Mouse (Mus musculus): ENCODE data around the gene Mxi1.
A peak's percentile ranks its signal among the peaks of the same experiment; 100 is the strongest.
"Not testable (repeated sequence)": the region's sequence is repeated elsewhere in the genome, so short reads cannot be mapped to it uniquely, and the experiment has no call there.

The Mxi1 gene

GRCm38 (mm10) chr19:53364551-53364950, 54.2 kb downstream of the Mxi1 start:
- no peak for DNase-seq (ENCODE audit: low read depth, low spot score)

GRCm38 (mm10) chr19:53364963-53365362, 54.6 kb downstream of the Mxi1 start:
- DNase-seq (ENCODE audit: low read depth, low spot score) = peak; percentile 92

DNA sequence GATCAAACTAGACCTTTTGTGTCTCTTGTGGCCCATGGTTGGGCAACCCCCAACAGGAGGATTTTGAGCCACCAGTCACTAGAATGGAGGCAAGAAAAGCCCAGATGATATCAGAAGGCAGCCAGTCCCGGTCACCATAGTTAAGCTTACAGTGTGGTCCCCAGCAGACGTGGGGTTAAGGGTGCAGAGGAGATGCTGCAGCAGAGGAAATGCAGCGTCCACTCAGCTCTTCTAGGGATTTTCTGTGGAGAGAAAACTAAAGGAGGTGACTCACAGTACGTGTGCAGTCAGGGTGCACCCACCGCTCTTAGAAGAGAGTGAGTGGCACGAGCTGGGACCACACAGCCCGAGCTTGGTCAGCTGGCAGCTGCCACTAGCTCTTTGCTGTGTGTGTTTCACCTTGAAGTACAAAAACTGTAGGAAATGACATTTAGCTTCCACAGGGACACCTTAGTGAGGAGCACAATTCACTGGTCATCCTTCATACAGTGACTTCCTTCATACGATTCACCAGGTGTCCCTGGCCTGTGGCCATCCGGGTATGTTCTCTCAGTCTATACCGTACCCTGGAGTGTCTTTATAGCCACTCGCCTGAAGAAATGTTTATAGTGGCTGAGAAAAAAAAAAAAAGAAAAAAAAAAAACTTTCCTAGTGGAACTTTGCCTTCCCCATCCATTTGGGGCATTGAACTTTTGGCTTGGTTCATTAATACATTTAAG, 55.9 kb downstream of the Mxi1 start:
- no peak for DNase-seq (ENCODE audit: low read depth, low spot score)

DNA sequence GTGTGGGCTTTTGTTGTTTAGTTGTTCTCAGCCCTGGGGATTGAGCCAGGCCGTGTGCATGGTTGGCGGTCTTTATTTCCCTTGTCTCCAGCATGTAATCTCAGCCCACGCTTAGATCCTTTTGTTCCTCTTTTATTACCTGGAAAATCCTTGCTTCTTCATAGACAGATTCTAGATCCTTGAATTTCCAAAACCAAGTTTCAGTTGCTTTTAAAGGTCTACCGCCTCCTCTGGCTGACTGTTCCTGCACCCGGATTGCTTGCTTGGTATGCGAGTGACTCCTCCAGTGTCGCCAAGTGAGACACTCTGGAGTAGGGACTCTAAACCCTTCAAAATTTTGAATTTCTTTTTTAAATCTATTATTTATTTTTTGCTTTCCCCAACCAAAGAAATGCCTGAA, 56.6 kb downstream of the Mxi1 start:
- DNase-seq (ENCODE audit: low read depth, low spot score) = no peak

DNA sequence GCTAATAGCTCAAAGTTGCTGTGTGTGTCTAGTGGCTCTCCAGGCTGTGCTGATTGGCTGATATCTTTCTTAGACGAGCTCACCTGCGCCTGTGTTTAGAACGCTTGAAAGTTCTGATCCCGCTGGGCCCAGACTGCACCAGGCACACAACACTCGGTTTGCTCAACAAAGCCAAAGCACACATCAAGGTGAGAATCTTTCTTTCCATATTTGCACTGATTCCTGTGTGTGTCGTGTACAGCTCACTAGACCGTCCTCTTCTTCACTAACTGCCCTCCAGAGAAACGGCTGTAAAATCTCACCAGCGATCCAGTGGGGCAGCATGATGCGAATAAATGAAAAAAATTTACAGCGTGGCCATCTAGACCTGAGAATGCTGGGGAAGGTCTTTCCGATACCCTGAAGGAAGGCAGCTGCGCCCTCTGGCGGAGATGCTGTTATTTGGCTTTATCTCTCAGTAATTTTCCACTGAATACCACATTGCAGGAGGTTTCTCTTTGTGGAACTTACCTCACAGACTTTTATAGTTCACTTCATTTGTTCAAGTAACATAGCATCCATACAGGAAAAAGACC, 59.2 kb downstream of the Mxi1 start:
- no peak for DNase-seq (ENCODE audit: low read depth, low spot score)

DNA sequence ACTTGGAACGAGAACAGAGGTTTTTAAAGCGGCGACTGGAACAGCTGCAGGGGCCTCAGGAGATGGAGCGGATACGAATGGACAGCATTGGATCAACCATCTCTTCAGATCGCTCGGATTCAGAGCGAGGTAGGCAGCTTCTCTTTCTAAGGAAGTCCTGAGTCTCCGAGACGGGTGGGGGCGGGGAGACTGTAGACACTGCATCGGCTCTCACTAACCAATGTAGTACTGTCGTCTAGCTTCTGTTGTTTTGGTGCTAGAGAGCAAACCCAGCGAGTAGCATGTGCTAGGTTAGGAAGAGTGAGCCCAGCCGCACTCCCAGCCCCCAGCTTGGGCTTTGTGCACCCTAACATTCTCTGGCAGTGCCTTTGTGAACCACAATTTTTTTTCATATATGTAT, 59.9 kb downstream of the Mxi1 start:
- DNase-seq (ENCODE audit: low read depth, low spot score) = no peak

DNA sequence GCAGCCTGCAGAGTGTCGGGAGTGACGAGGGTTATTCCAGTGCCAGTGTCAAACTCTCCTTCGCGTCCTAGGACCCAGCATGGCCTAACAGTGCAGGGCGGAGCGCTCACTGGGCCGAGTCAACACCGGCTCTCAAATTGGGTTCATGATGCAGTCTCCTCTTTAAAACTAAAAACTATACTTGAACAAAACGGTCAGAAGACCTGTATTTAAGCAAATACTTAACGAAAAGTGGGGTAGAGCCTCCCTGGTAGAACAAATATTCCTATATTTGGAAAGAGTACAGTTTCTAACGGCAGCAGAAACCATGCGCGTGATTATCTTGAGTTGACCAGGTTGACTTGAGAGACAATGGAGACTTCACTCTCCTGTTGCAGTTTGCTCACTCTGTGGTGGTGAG, 61.3 kb downstream of the Mxi1 start, which contains the start of gene Gm10197:
Gene Gm10197 (minus strand): TSS at position 101 of the 400 bp plus-strand sequence.
- DNase-seq (ENCODE audit: low read depth, low spot score) = no peak

- DNase-seq (ENCODE audit: low read depth, low spot score) = no peak
Measured at GRCm38 (mm10) chr19:53373570-53373969, 63.3 kb downstream of the Mxi1 start.

- no peak for DNase-seq (ENCODE audit: low read depth, low spot score)
Measured at GRCm38 (mm10) chr19:53375299-53375698, 65.0 kb downstream of the Mxi1 start.

DNA sequence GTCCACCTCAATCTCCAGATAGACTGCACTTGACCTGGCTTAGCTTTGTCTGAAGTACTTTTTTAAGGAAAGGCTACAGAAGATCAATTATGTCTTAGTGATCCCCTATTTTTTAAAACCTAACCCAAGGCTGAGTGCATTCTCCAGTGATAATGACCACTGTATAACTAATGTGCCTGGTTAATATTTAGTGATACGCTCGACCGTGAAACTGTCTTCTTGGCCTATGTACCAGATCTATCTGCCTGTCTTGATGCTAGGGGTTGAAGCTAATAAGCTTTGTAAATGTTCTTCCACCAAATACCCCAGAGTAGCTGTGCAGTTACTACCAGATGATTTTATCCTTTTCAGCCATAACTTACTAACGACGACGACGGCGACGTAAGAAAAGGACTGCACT, 65.5 kb downstream of the Mxi1 start:
- DNase-seq (ENCODE audit: low read depth, low spot score) = no peak

GRCm38 (mm10) chr19:53377652-53378051, 67.3 kb downstream of the Mxi1 start:
- no peak for DNase-seq (ENCODE audit: low read depth, low spot score)

- DNase-seq (ENCODE audit: low read depth, low spot score) = no peak
Measured at GRCm38 (mm10) chr19:53378421-53378820, 68.1 kb downstream of the Mxi1 start.

DNA sequence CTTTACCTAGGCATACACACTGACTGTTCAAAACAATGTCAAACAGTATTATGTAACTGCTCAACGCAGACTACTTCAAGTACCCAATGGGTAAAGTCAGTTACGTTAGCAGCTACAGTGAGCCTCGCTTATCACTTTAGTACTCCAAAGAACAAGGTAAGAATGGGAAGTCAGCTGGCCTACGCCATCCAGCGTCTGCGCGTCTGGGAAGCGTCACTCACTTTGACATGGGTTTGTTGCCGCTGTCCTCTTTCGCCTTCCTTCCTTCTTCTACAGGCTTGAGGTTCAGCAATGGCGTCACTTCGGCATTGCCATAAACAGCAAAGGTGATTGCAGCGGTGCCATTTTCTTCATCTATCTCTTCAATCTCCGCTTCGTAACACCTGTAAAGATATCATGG, 73.0 kb downstream of the Mxi1 start:
- DNase-seq (ENCODE audit: low read depth, low spot score) = no peak

GRCm38 (mm10) chr19:53389417-53389816, 79.1 kb downstream of the Mxi1 start:
- no peak for DNase-seq (ENCODE audit: low read depth, low spot score)

GRCm38 (mm10) chr19:53389851-53390431, 79.6 kb downstream of the Mxi1 start:
- DNase-seq (ENCODE audit: low read depth, low spot score) = no peak

GRCm38 (mm10) chr19:53390495-53391007, 80.2 kb downstream of the Mxi1 start, which contains the start of gene Smndc1:
Smndc1 (minus strand) TSS chr19:53390578.
- DNase-seq (ENCODE audit: low read depth, low spot score) = peak; percentile 99

- DNase-seq (ENCODE audit: low read depth, low spot score) = no peak
Measured at GRCm38 (mm10) chr19:53391386-53391785, 81.1 kb downstream of the Mxi1 start.

GRCm38 (mm10) chr19:53391787-53392186, 81.5 kb downstream of the Mxi1 start:
- no peak for DNase-seq (ENCODE audit: low read depth, low spot score)

DNA sequence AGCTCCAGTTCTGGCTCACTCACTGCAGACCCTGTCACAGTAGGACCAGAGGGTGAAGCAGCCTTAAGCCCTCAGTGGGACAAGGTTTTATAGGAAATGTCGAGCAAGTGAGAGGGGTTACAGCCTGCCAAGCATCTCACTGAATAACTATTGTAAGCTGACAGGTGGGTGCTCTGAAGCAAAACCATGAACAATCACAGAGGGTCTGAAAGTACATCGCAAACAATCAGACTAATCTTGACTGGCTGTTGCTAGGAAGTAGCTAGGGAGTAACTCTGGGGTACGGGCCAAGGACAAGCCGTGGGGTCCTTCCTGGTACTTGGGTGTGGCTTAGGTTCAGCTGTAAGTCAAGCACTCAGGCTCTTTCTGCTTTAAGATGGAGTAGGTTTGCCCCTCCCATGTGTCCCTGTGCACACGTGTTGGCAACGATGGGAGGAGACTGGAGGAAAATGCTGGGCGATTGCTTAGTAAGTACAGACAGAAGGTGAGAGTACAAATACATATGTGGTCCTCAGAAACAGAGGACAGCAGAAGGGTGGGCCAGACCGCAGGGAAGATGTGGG, 82.5 kb downstream of the Mxi1 start:
- no peak for DNase-seq (ENCODE audit: low read depth, low spot score)

DNA sequence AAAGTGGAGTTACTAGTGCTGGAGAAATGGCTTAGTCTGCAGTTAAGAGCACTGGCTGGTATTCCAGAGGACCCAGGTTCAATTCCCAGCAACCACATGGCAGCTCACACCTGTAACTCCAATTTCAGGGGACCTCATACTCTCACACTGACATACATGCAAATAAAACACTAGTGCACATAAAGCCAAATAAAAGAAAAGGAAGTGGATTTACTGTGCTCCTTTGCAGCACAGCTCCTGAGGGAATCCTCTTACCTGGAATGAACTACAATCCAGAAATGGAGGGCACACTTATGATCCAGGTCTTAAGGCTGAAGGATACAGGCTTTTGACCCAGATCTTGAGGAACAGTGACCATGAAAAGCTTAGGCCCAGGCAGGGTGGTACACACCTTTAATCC, 83.3 kb downstream of the Mxi1 start:
- DNase-seq (ENCODE audit: low read depth, low spot score) = no peak

- peak; percentile 29 for DNase-seq (ENCODE audit: low read depth, low spot score)
Measured at GRCm38 (mm10) chr19:53394552-53394951, 84.2 kb downstream of the Mxi1 start.

DNA sequence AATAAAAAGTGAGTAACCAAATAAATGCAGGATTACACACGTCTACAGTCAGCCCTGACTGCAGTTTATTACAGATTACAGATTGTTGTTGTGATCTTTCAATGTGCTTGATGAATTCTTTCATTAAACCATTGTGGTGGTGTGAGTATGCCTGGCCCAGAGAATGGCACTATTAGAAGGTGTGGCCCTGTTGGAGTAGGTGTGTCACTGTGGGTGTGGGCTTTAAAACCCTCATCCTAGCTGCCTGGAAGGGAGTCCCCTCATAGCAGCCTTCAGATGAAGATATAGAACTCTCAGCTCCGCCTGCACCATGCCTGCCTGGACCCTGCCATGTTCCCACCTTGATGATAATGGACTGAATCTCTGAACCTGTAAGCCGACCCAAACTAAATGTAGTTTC, 84.6 kb downstream of the Mxi1 start:
- not testable (repeated sequence) for DNase-seq (ENCODE audit: low read depth, low spot score)

Data from telencephalon, adult 2 months (tissue).